Mouse (Mus musculus): ENCODE results near the gene Atrn. TPM values are rescaled to one million over a fixed set of nuclear protein-coding genes. Genes with fewer than 3 reads are reported as not detected.

The Atrn gene
- polyA plus RNA-seq, 1 experiment from 2014 or later: 10.2 TPM

GRCm38 (mm10) chr2:130978058-130978847, 72.0 kb downstream of the Atrn start:
- no peak overlapping the region for H3K9ac ChIP-seq
- H3K4me2 ChIP-seq: no peak overlapping the region
- H3K9me3 ChIP-seq (ENCODE audit: low read depth, low read length): no peaks in the 10 kb centered on the region
- no peak overlapping the region for H3K4me3 ChIP-seq (ENCODE audit: low read depth, low read length)
- TF ChIP-seq CTCF (IDR thresholded peaks at IDR 0.05; ENCODE audit: low read depth): no peak
- H3K4me1 ChIP-seq (ENCODE audit: insufficient read depth): no peaks in the 10 kb centered on the region
- H3K27me3 ChIP-seq (ENCODE audit: insufficient read depth, low read length): no peaks in the 10 kb centered on the region
- H3K27ac ChIP-seq (ENCODE audit: low read depth): no peak overlapping the region; the same call in 1 of the 2 replicates
- ATAC-seq (ENCODE audit: insufficient read depth) (no peak), DNase-seq (no peak)
- 71% methylated on average over 10 of the region's 10 CpGs for WGBS
- H3K36me3 ChIP-seq (ENCODE audit: insufficient read depth): peaks cover 32% of the 10 kb centered on the region

- Histone ChIP-seq H3K36me3 (ENCODE audit: insufficient read depth) (peaks cover 27% of the 10 kb centered on the region), H3K9me3 (ENCODE audit: low read depth, low read length) (no peaks in the 10 kb centered on the region), H3K27me3 (ENCODE audit: insufficient read depth, low read length) (no peaks in the 10 kb centered on the region), H3K4me3 (ENCODE audit: low read depth, low read length) (no peak overlapping the region), H3K4me1 (ENCODE audit: insufficient read depth) (no peaks in the 10 kb centered on the region), H3K9ac (no peak overlapping the region), H3K4me2 (no peak overlapping the region), H3K27ac (ENCODE audit: low read depth) (no peak overlapping the region)
- no peak for DNase-seq
- TF ChIP-seq CTCF (IDR thresholded peaks at IDR 0.05; ENCODE audit: low read depth): no peak
- no peak for ATAC-seq (ENCODE audit: insufficient read depth)
Measured at GRCm38 (mm10) chr2:130979138-130979537, 72.8 kb downstream of the Atrn start.

- no peak for TF ChIP-seq CTCF (IDR thresholded peaks at IDR 0.05; ENCODE audit: low read depth)
- no peak overlapping the region for H3K4me3 ChIP-seq (ENCODE audit: low read depth, low read length)
- no peak for DNase-seq
Measured at GRCm38 (mm10) chr2:130992818-130993217, 86.5 kb downstream of the Atrn start.

GRCm38 (mm10) chr2:131009123-131009522, 102.8 kb downstream of the Atrn start:
- Histone ChIP-seq H3K9me3 (ENCODE audit: low read depth, low read length) (no peaks in the 10 kb centered on the region), H3K4me2 (no peak overlapping the region), H3K9ac (no peak overlapping the region), H3K4me3 (ENCODE audit: low read depth, low read length) (no peak overlapping the region), H3K27ac (ENCODE audit: low read depth) (no peak overlapping the region), H3K36me3 (ENCODE audit: insufficient read depth) (peaks cover 14% of the 10 kb centered on the region), H3K27me3 (ENCODE audit: insufficient read depth, low read length) (no peaks in the 10 kb centered on the region), H3K4me1 (ENCODE audit: insufficient read depth) (no peaks in the 10 kb centered on the region)
- TF ChIP-seq CTCF (IDR thresholded peaks at IDR 0.05; ENCODE audit: low read depth): no peak
- no peak for DNase-seq
- 80% methylated on average over 2 of the region's 2 CpGs for WGBS
- no peak for ATAC-seq (ENCODE audit: insufficient read depth)

More at GRCm38 (mm10) chr2:130992818-130993217, 86.5 kb downstream of the Atrn start:
- ATAC-seq (ENCODE audit: insufficient read depth): no peak
- H3K4me2 ChIP-seq: no peak overlapping the region
- H3K27ac ChIP-seq (ENCODE audit: low read depth): no peak overlapping the region
- H3K36me3 ChIP-seq (ENCODE audit: insufficient read depth): peaks cover 11% of the 10 kb centered on the region
- no peaks in the 10 kb centered on the region for H3K27me3 ChIP-seq (ENCODE audit: insufficient read depth, low read length)
- no peak overlapping the region for H3K9ac ChIP-seq
- 85% methylated on average over 2 of the region's 2 CpGs for WGBS
- no peaks in the 10 kb centered on the region for H3K4me1 ChIP-seq (ENCODE audit: insufficient read depth)
- no peaks in the 10 kb centered on the region for H3K9me3 ChIP-seq (ENCODE audit: low read depth, low read length)

GRCm38 (mm10) chr2:131010566-131010965, 104.3 kb downstream of the Atrn start:
- ATAC-seq (ENCODE audit: insufficient read depth) (no peak), DNase-seq (no peak)
- Histone ChIP-seq H3K4me1 (ENCODE audit: insufficient read depth) (no peaks in the 10 kb centered on the region), H3K4me2 (no peak overlapping the region), H3K9ac (no peak overlapping the region), H3K4me3 (ENCODE audit: low read depth, low read length) (no peak overlapping the region), H3K9me3 (ENCODE audit: low read depth, low read length) (no peaks in the 10 kb centered on the region), H3K27ac (ENCODE audit: low read depth) (no peak overlapping the region), H3K27me3 (ENCODE audit: insufficient read depth, low read length) (no peaks in the 10 kb centered on the region), H3K36me3 (ENCODE audit: insufficient read depth) (peaks cover 9% of the 10 kb centered on the region)
- 52% methylated on average over 1 of the region's 1 CpGs for WGBS
- no peak for TF ChIP-seq CTCF (IDR thresholded peaks at IDR 0.05; ENCODE audit: low read depth)

GRCm38 (mm10) chr2:131025230-131025629, 118.9 kb downstream of the Atrn start:
- Histone ChIP-seq H3K4me3 (ENCODE audit: low read depth, low read length) (no peak overlapping the region), H3K27ac (ENCODE audit: low read depth) (no peak overlapping the region), H3K36me3 (ENCODE audit: insufficient read depth) (peaks cover 44% of the 10 kb centered on the region; the same call in 1 of the 2 replicates), H3K9me3 (ENCODE audit: low read depth, low read length) (no peaks in the 10 kb centered on the region), H3K27me3 (ENCODE audit: insufficient read depth, low read length) (no peaks in the 10 kb centered on the region), H3K9ac (no peak overlapping the region), H3K4me1 (ENCODE audit: insufficient read depth) (no peaks in the 10 kb centered on the region; the same call in 1 of the 2 replicates), H3K4me2 (no peak overlapping the region)
- DNase-seq: no peak
- ATAC-seq (ENCODE audit: insufficient read depth): no peak
- WGBS: 82% methylated on average over 2 of the region's 2 CpGs
- TF ChIP-seq CTCF (IDR thresholded peaks at IDR 0.05; ENCODE audit: low read depth): no peak

- H3K4me3 ChIP-seq (ENCODE audit: low read depth, low read length): no peak overlapping the region
- no peak for TF ChIP-seq CTCF (IDR thresholded peaks at IDR 0.05; ENCODE audit: low read depth)
Measured at GRCm38 (mm10) chr2:131026941-131027340, 120.6 kb downstream of the Atrn start.

More at GRCm38 (mm10) chr2:131026941-131027340, 120.6 kb downstream of the Atrn start:
- Histone ChIP-seq H3K27ac (ENCODE audit: low read depth) (no peak overlapping the region), H3K4me1 (ENCODE audit: insufficient read depth) (no peaks in the 10 kb centered on the region; the same call in 1 of the 2 replicates), H3K36me3 (ENCODE audit: insufficient read depth) (peaks cover 43% of the 10 kb centered on the region; the same call in 1 of the 2 replicates), H3K9me3 (ENCODE audit: low read depth, low read length) (no peaks in the 10 kb centered on the region), H3K27me3 (ENCODE audit: insufficient read depth, low read length) (no peaks in the 10 kb centered on the region), H3K9ac (no peak overlapping the region), H3K4me2 (no peak overlapping the region)
- ATAC-seq (ENCODE audit: insufficient read depth) (no peak), DNase-seq (no peak)
- 88% methylated on average over 3 of the region's 3 CpGs for WGBS
